Mouse (Mus musculus): ENCODE data around the gene Nom1. TPM values are rescaled to one million over a fixed set of nuclear protein-coding genes. Genes with fewer than 3 reads are reported as not detected.
A peak's percentile ranks its signal among the peaks of the same experiment; 100 is the strongest.

Gene Nom1
- total RNA-seq (2014; rRNA removed): 7.7 and 10.9 TPM in 2 replicates
- 4.0 and 4.7 TPM in 2 replicates for polyA plus RNA-seq (2012; rRNA removed)

- TF ChIP-seq CTCF (IDR thresholded peaks at IDR 0.05; ENCODE audit: low read depth, low read length) (no peak), POLR2A (IDR thresholded peaks at IDR 0.05; ENCODE audit: extremely low read depth, insufficient read depth, low read length) (peak; percentile 43; the same call in 1 of the 2 replicates)
- Histone ChIP-seq H3K9ac (ENCODE audit: low read depth, low read length) (peak within 1 kb of the TSS; percentile 95), H3K79me2 (ENCODE audit: control insufficient read depth, insufficient read depth, low read length) (peaks cover 9% of the 10 kb centered on the region; the same call in 1 of the 2 replicates), H3K4me3 (ENCODE audit: insufficient read depth, low read depth, low read length) (peak within 1 kb of the TSS; percentile 96), H3K4me1 (ENCODE audit: control insufficient read depth, insufficient read depth, low read length) (peaks cover 9% of the 10 kb centered on the region; the same call in 1 of the 2 replicates), H3K27me3 (ENCODE audit: control insufficient read depth, insufficient read depth, low read length) (no peaks in the 10 kb centered on the region), H3K36me3 (ENCODE audit: control insufficient read depth, insufficient read depth, low read length) (peaks cover 22% of the 10 kb centered on the region), H3K27ac (replicated peaks; ENCODE audit: insufficient read depth, low read depth, low read length) (peak within 1 kb of the TSS; percentile 79)
- peak; percentile 81 for DNase-seq (ENCODE audit: extremely low read depth, low read depth, low spot score)
- 4% methylated on average over 29 of the region's 29 CpGs for WGBS
These were observed at the start of gene Nom1 for GRCm38 (mm10) chr5:29434228-29434871. Nom1 (plus strand) TSS chr5:29434664.

- TF ChIP-seq POLR2A (IDR thresholded peaks at IDR 0.05; ENCODE audit: extremely low read depth, insufficient read depth, low read length): no peak
- no peak for TF ChIP-seq CTCF (IDR thresholded peaks at IDR 0.05; ENCODE audit: low read depth, low read length)
- H3K79me2 ChIP-seq (ENCODE audit: control insufficient read depth, insufficient read depth, low read length): no peaks in the 10 kb centered on the region
- H3K9ac ChIP-seq (ENCODE audit: low read depth, low read length): no peak overlapping the region
- no peaks in the 10 kb centered on the region for H3K4me1 ChIP-seq (ENCODE audit: control insufficient read depth, insufficient read depth, low read length)
- no peak overlapping the region for H3K27ac ChIP-seq (replicated peaks; ENCODE audit: insufficient read depth, low read depth, low read length)
- H3K27me3 ChIP-seq (ENCODE audit: control insufficient read depth, insufficient read depth, low read length): no peaks in the 10 kb centered on the region
- WGBS: 17% methylated on average over 1 of the region's 1 CpGs
- no peaks in the 10 kb centered on the region for H3K36me3 ChIP-seq (ENCODE audit: control insufficient read depth, insufficient read depth, low read length)
- DNase-seq (ENCODE audit: extremely low read depth, low read depth, low spot score): no peak
- no peak overlapping the region for H3K4me3 ChIP-seq (ENCODE audit: insufficient read depth, low read depth, low read length)
These were observed 46.9 kb upstream of the Nom1 start for GRCm38 (mm10) chr5:29387591-29387990.

GRCm38 (mm10) chr5:29388181-29388943, 46.1 kb upstream of the Nom1 start:
- H3K27me3 ChIP-seq (ENCODE audit: control insufficient read depth, insufficient read depth, low read length): no peaks in the 10 kb centered on the region
- H3K4me1 ChIP-seq (ENCODE audit: control insufficient read depth, insufficient read depth, low read length): no peaks in the 10 kb centered on the region
- H3K79me2 ChIP-seq (ENCODE audit: control insufficient read depth, insufficient read depth, low read length): no peaks in the 10 kb centered on the region
- no peak overlapping the region for H3K9ac ChIP-seq (ENCODE audit: low read depth, low read length)
- no peak for DNase-seq (ENCODE audit: extremely low read depth, low read depth, low spot score)
- 34% methylated on average over 7 of the region's 7 CpGs for WGBS
- H3K27ac ChIP-seq (replicated peaks; ENCODE audit: insufficient read depth, low read depth, low read length): no peak overlapping the region
- no peaks in the 10 kb centered on the region for H3K36me3 ChIP-seq (ENCODE audit: control insufficient read depth, insufficient read depth, low read length)
- H3K4me3 ChIP-seq (ENCODE audit: insufficient read depth, low read depth, low read length): no peak overlapping the region
- no peak for TF ChIP-seq POLR2A (IDR thresholded peaks at IDR 0.05; ENCODE audit: extremely low read depth, insufficient read depth, low read length)
- no peak for TF ChIP-seq CTCF (IDR thresholded peaks at IDR 0.05; ENCODE audit: low read depth, low read length)

- Histone ChIP-seq H3K27ac (replicated peaks; ENCODE audit: insufficient read depth, low read depth, low read length) (no peak overlapping the region), H3K27me3 (ENCODE audit: control insufficient read depth, insufficient read depth, low read length) (no peaks in the 10 kb centered on the region), H3K9ac (ENCODE audit: low read depth, low read length) (no peak overlapping the region), H3K4me1 (ENCODE audit: control insufficient read depth, insufficient read depth, low read length) (no peaks in the 10 kb centered on the region), H3K4me3 (ENCODE audit: insufficient read depth, low read depth, low read length) (no peak overlapping the region), H3K36me3 (ENCODE audit: control insufficient read depth, insufficient read depth, low read length) (no peaks in the 10 kb centered on the region), H3K79me2 (ENCODE audit: control insufficient read depth, insufficient read depth, low read length) (no peaks in the 10 kb centered on the region)
- 24% methylated on average over 15 of the region's 15 CpGs for WGBS
- DNase-seq (ENCODE audit: extremely low read depth, low read depth, low spot score): peak; percentile 59
- no peak for TF ChIP-seq POLR2A (IDR thresholded peaks at IDR 0.05; ENCODE audit: extremely low read depth, insufficient read depth, low read length)
- peak; percentile 96 for TF ChIP-seq CTCF (IDR thresholded peaks at IDR 0.05; ENCODE audit: low read depth, low read length)
These were observed 45.3 kb upstream of the Nom1 start for GRCm38 (mm10) chr5:29388944-29389765.

GRCm38 (mm10) chr5:29398427-29398826, 36.0 kb upstream of the Nom1 start:
- H3K36me3 ChIP-seq (ENCODE audit: control insufficient read depth, insufficient read depth, low read length): no peaks in the 10 kb centered on the region
- no peak overlapping the region for H3K4me3 ChIP-seq (ENCODE audit: insufficient read depth, low read depth, low read length)
- no peak overlapping the region for H3K9ac ChIP-seq (ENCODE audit: low read depth, low read length)
- no peak for DNase-seq (ENCODE audit: extremely low read depth, low read depth, low spot score)
- no peaks in the 10 kb centered on the region for H3K4me1 ChIP-seq (ENCODE audit: control insufficient read depth, insufficient read depth, low read length)
- H3K27ac ChIP-seq (replicated peaks; ENCODE audit: insufficient read depth, low read depth, low read length): no peak overlapping the region
- no peaks in the 10 kb centered on the region for H3K27me3 ChIP-seq (ENCODE audit: control insufficient read depth, insufficient read depth, low read length)
- H3K79me2 ChIP-seq (ENCODE audit: control insufficient read depth, insufficient read depth, low read length): no peaks in the 10 kb centered on the region
- TF ChIP-seq POLR2A (IDR thresholded peaks at IDR 0.05; ENCODE audit: extremely low read depth, insufficient read depth, low read length) (no peak), CTCF (IDR thresholded peaks at IDR 0.05; ENCODE audit: low read depth, low read length) (no peak)
- 48% methylated on average over 4 of the region's 4 CpGs for WGBS

Measured in liver, adult 2 months (tissue).